ENCODE assay signal across 22 mouse cellular contexts in the genomic region with DNA sequence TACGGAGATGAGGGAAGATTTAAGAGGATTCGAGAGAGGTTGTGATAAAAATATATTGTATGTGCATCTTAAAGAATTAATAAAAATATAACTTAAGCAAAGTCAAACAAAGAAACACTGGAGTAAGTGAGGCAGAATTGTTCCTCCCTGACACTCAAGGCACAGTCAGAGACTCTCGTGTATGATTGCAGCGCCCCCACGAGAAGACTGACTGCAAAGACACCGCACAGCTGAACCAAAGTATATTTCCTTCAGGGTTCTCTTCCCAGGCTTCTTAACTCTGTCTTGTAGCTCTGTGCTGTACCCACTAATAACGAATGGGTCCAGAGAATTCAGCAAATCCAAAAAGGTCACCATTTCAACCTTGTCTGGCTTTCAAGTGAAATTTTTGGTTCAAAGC.
A peak's percentile ranks its signal among the peaks of the same experiment; 100 is the strongest.
DNase-seq lines count a peak whose midpoint lies in the region; TF ChIP-seq lines count a peak whose summit lies in the region.
"Had no signal": no experiment of that assay in that cellular context is flagged by ENCODE, and none has a peak within 500 bp of the region (broad histone marks: within the 10 kb centered on the region; RNA-seq: fewer than 3 reads in every experiment).

No protein-coding gene starts in this region.

- peak; percentile 45 for TF ChIP-seq CTCF in layer of hippocampus, adult 2 months (conservative IDR thresholded peaks at IDR 0.05)
- TF ChIP-seq CTCF in lung, adult 2 months (IDR thresholded peaks at IDR 0.05; ENCODE audit: insufficient read depth, low read length): no peak

- no peaks in the 10 kb centered on the region for H3K4me1 ChIP-seq in lung, adult 2 months (ENCODE audit: control insufficient read depth, insufficient read depth, low read length)
- H3K4me1 ChIP-seq: forebrain, embryonic 13.5 days; heart, embryonic 10.5 days had no signal

- DNase-seq in layer of hippocampus, adult 2 months (ENCODE audit: low spot score in 2 of 2): no peak
- DNase-seq in layer of hippocampus, postnatal 10 days (ENCODE audit: low spot score in 2 of 2): no peak
- DNase-seq in ES-CJ7 (ENCODE audit: low read depth, low spot score): peak; percentile 37
- peak; percentile 66 for DNase-seq in R1 (ENCODE audit: low read depth, low spot score)
- DNase-seq in thymus, adult 18-20 months: no peak
- DNase-seq in lung, adult 2 months: no peak
- DNase-seq: adrenal gland, adult 2 months; adrenal gland, postnatal 25 days; cerebellum, adult 18-20 months; cerebellum, adult 9-10 months; cerebellum, postnatal 14 days; gastrocnemius, postnatal 10 days; gastrocnemius, postnatal 36 days; heart, adult 2 months; heart, postnatal 14 days; heart, postnatal 4 days had no signal

- WGBS in lung, adult 2 months: 93% methylated on average over 7 of the region's 7 CpGs

- H3K4me3 ChIP-seq in layer of hippocampus, adult 2 months: no peak overlapping the region
- H3K4me3 ChIP-seq in lung, adult 2 months (replicated peaks; ENCODE audit: extremely low read depth, low read depth, low read length): no peak overlapping the region
- H3K4me3 ChIP-seq: forebrain, embryonic 10.5 days; forebrain, embryonic 13.5 days; heart, adult 2 months; heart, embryonic 10.5 days; heart, embryonic 13.5 days had no signal

- no peak for TF ChIP-seq POLR2A in lung, adult 2 months (IDR thresholded peaks at IDR 0.05; ENCODE audit: borderline replicate concordance, extremely low read depth, low read depth, low read length)

- no peak overlapping the region for H3K27ac ChIP-seq in layer of hippocampus, adult 2 months
- H3K27ac ChIP-seq: forebrain, embryonic 10.5 days; forebrain, embryonic 13.5 days; heart, adult 2 months; heart, embryonic 10.5 days; heart, embryonic 13.5 days; hindbrain, embryonic 14.5 days; hindbrain, postnatal 0 days had no signal

Comparison
In these comparisons a context has a peak if more than half of its experiments do, and no peak if none do; other contexts are left out.
1. DNase-seq: peak in ES-CJ7 (single experiment) and R1 (single experiment); none in layer of hippocampus, adult 2 months (0 of 2), layer of hippocampus, postnatal 10 days (0 of 2), thymus, adult 18-20 months (0 of 2) and lung, adult 2 months (single experiment).